Comparison of ENCODE assay signal across 24 mouse cellular contexts in genomic region chr12:48439333-48440046, GRCm38 (mm10).
DNase-seq lines count a peak whose midpoint lies in the region; ATAC-seq and TF ChIP-seq lines count a peak whose summit lies in the region.
"Had no signal": no experiment of that assay in that cellular context is flagged by ENCODE, and none has a peak within 500 bp of the region (broad histone marks: within the 10 kb centered on the region; RNA-seq: fewer than 3 reads in every experiment).

No protein-coding gene starts in this region.

- H3K27me3 ChIP-seq in forebrain, embryonic 13.5 days, result no peaks in the 10 kb centered on the region
- no peaks in the 10 kb centered on the region for H3K27me3 ChIP-seq in forebrain, embryonic 10.5 days (ENCODE audit: poor library complexity, severe bottlenecking)
- no peaks in the 10 kb centered on the region for H3K27me3 ChIP-seq in forebrain, postnatal 0 days (ENCODE audit: insufficient read depth, low read length)
- H3K27me3 ChIP-seq: embryonic facial prominence, embryonic 12.5 days; embryonic facial prominence, embryonic 15.5 days; hindbrain, embryonic 12.5 days; hindbrain, embryonic 15.5 days; Patski had no signal

- TF ChIP-seq CTCF in brain, embryonic 14.5 days (IDR thresholded peaks at IDR 0.05; ENCODE audit: borderline replicate concordance, extremely low read depth, insufficient read depth, insufficient read length), result no peak
- TF ChIP-seq CTCF in forebrain, postnatal 0 days (IDR thresholded peaks at IDR 0.05; ENCODE audit: low read depth), result no peak

- TF ChIP-seq POLR2A in brain, embryonic 14.5 days (IDR thresholded peaks at IDR 0.05; ENCODE audit: borderline replicate concordance, extremely low read depth, insufficient read depth, insufficient read length, poor library complexity, severe bottlenecking), result no peak

- ATAC-seq in forebrain, embryonic 13.5 days, result peak; percentile 82
- ATAC-seq in frontal cortex, adult (ENCODE audit: low TSS enrichment), result peak; percentile 95
- ATAC-seq in forebrain, postnatal 0 days, result peak; percentile 71
- ATAC-seq: intestine, postnatal 0 days; Patski had no signal

- H3K9me3 ChIP-seq in forebrain, embryonic 13.5 days (replicated peaks), result no peaks in the 10 kb centered on the region
- no peaks in the 10 kb centered on the region for H3K9me3 ChIP-seq in forebrain, embryonic 10.5 days
- no peaks in the 10 kb centered on the region for H3K9me3 ChIP-seq in forebrain, postnatal 0 days (ENCODE audit: low read length)
- H3K9me3 ChIP-seq: embryonic facial prominence, embryonic 12.5 days; embryonic facial prominence, embryonic 15.5 days; G1E; hindbrain, embryonic 12.5 days; hindbrain, embryonic 15.5 days had no signal

- DNase-seq in forebrain, embryonic 10.5 days (ENCODE audit: extremely low spot score, low spot score), result no peak
- no peak for DNase-seq in frontal cortex, postnatal 14 days (ENCODE audit: low spot score in 2 of 2)
- DNase-seq in brain, embryonic 14.5 days (ENCODE audit: low read depth), result peak; percentile 50
- peak; percentile 19 for DNase-seq in forebrain, postnatal 0 days
- no peak for DNase-seq in ovary, adult 18-20 months (ENCODE audit: low spot score)
- no peak for DNase-seq in gastrocnemius, adult 18-20 months (ENCODE audit: low spot score)
- DNase-seq: adrenal gland, postnatal 10 days; adrenal gland, postnatal 36 days; cerebellum, adult 18-20 months; cerebellum, adult 9-10 months; cerebellum, postnatal 14 days; gastrocnemius, postnatal 10 days; gastrocnemius, postnatal 36 days; kidney, adult 2 months had no signal

- H3K9ac ChIP-seq in forebrain, embryonic 13.5 days, result no peak overlapping the region
- H3K9ac ChIP-seq in forebrain, postnatal 0 days, result no peak overlapping the region
- H3K9ac ChIP-seq: embryonic facial prominence, embryonic 12.5 days; embryonic facial prominence, embryonic 15.5 days; hindbrain, embryonic 12.5 days; hindbrain, embryonic 15.5 days had no signal

- no peak overlapping the region for H3K27ac ChIP-seq in forebrain, embryonic 13.5 days
- no peak overlapping the region for H3K27ac ChIP-seq in forebrain, embryonic 10.5 days
- H3K27ac ChIP-seq in forebrain, postnatal 0 days (ENCODE audit: low read depth, low read length), result no peak overlapping the region
- H3K27ac ChIP-seq: embryonic facial prominence, embryonic 12.5 days; embryonic facial prominence, embryonic 15.5 days; hindbrain, embryonic 12.5 days; hindbrain, embryonic 15.5 days had no signal

- 74% methylated on average over 4 of the region's 4 CpGs for WGBS in forebrain, embryonic 13.5 days
- WGBS in forebrain, embryonic 10.5 days, result 87% methylated on average over 4 of the region's 4 CpGs
- 62% methylated on average over 4 of the region's 4 CpGs for WGBS in forebrain, postnatal 0 days

- no peak overlapping the region for H3K4me3 ChIP-seq in forebrain, embryonic 13.5 days
- H3K4me3 ChIP-seq in forebrain, embryonic 10.5 days, result no peak overlapping the region
- no peak overlapping the region for H3K4me3 ChIP-seq in forebrain, postnatal 0 days (ENCODE audit: low read depth, low read length)
- H3K4me3 ChIP-seq: embryonic facial prominence, embryonic 12.5 days; embryonic facial prominence, embryonic 15.5 days; hindbrain, embryonic 12.5 days; hindbrain, embryonic 15.5 days had no signal

- no peak overlapping the region for H3K4me2 ChIP-seq in forebrain, embryonic 13.5 days
- H3K4me2 ChIP-seq in forebrain, postnatal 0 days (ENCODE audit: low read depth), result no peak overlapping the region
- H3K4me2 ChIP-seq: embryonic facial prominence, embryonic 12.5 days; embryonic facial prominence, embryonic 15.5 days; heart, embryonic 11.5 days; hindbrain, embryonic 12.5 days; hindbrain, embryonic 15.5 days had no signal

- no peaks in the 10 kb centered on the region for H3K4me1 ChIP-seq in forebrain, embryonic 13.5 days
- H3K4me1 ChIP-seq in forebrain, embryonic 10.5 days, result no peaks in the 10 kb centered on the region
- no peaks in the 10 kb centered on the region for H3K4me1 ChIP-seq in forebrain, postnatal 0 days (ENCODE audit: insufficient read depth)
- H3K4me1 ChIP-seq: embryonic facial prominence, embryonic 12.5 days; embryonic facial prominence, embryonic 15.5 days; hindbrain, embryonic 12.5 days; hindbrain, embryonic 15.5 days had no signal

- no peaks in the 10 kb centered on the region for H3K36me3 ChIP-seq in forebrain, embryonic 13.5 days (ENCODE audit: poor library complexity, severe bottlenecking)
- no peaks in the 10 kb centered on the region for H3K36me3 ChIP-seq in forebrain, embryonic 10.5 days (replicated peaks)
- H3K36me3 ChIP-seq in forebrain, postnatal 0 days (ENCODE audit: insufficient read depth), result no peaks in the 10 kb centered on the region
- H3K36me3 ChIP-seq: embryonic facial prominence, embryonic 12.5 days; embryonic facial prominence, embryonic 15.5 days; G1E; hindbrain, embryonic 12.5 days; hindbrain, embryonic 15.5 days had no signal

Comparison
In these comparisons a context has a peak if more than half of its experiments do, and no peak if none do; other contexts are left out.
1. DNase-seq: peak in brain, embryonic 14.5 days (single experiment) and forebrain, postnatal 0 days (single experiment); none in forebrain, embryonic 10.5 days (single experiment), frontal cortex, postnatal 14 days (0 of 2), ovary, adult 18-20 months (single experiment) and gastrocnemius, adult 18-20 months (single experiment).
2. Peak in every context shown above with its lines, with median percentiles within 50 percentile points of each other: ATAC-seq.